Mouse (Mus musculus): Measurements from ENCODE around the gene Vti1a. TPM values are rescaled to one million over a fixed set of nuclear protein-coding genes. Genes with fewer than 3 reads are reported as not detected.

Vti1a gene
- polyA plus RNA-seq, 1 experiment from 2014 or later, result 29.4 TPM

DNA sequence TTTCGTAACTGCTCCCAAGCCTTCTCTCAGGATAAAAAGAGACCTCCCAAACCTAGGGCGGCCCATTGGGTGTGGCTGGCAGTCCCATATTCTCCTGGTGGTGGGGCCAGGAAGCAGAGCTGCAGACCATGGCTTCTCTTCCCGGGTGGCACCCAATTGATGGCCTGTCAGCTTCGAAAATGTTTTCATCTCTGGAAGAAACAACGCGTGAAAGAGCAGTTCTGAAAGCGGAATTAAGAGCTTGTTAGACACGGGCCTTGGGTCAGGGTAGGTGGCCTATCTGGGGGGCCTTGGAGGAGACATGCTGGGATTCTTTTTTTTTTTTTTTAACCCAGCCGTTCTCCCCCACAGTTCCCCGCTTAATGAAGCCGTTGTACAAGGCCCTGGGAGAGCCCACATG lies 326.3 kb downstream of the Vti1a start:
- no peak for ATAC-seq (ENCODE audit: low FRiP score, low read depth)
- Histone ChIP-seq H3K27me3 (replicated peaks) (peaks cover 17% of the 10 kb centered on the region; the same call in 1 of the 2 replicates), H3K4me2 (replicated peaks) (no peak overlapping the region), H3K27ac (no peak overlapping the region), H3K9ac (no peak overlapping the region), H3K4me3 (no peak overlapping the region), H3K36me3 (no peaks in the 10 kb centered on the region), H3K9me3 (no peaks in the 10 kb centered on the region), H3K4me1 (peaks cover 15% of the 10 kb centered on the region; the same call in 1 of the 2 replicates)
- 38% methylated on average over 11 of the region's 11 CpGs for WGBS

DNA sequence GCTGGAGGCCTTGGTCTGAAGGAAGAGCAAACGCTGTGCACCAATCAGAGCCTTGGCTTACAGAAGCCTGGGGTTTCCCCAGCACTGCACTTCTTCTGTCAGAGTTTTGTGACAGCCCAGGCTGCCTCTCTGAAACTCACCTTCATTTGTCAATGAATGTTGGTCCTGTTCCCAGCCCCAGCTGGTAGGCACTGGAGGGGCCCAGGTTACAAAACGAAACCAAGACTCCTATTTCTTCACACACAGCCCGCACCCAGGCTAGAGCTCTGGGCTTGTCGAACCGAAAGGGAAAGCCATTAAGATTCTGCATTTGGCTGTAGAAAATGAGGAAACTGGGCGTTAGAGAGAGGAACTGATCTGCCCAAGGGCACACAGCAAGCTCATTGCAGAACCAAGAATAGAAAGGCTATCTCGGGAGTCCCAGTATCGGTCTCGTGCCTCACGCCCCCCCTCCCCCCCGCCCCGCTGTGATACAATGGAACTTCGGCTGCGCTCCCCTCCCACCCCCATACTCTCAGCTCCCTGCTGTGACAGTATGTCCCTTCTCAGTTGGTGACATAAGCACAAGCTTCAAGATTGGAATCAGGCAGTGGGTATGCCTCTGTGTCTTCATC lies 327.3 kb downstream of the Vti1a start:
- H3K36me3 ChIP-seq, result no peaks in the 10 kb centered on the region
- no peak overlapping the region for H3K27ac ChIP-seq
- H3K27me3 ChIP-seq (replicated peaks), result peaks cover 15% of the 10 kb centered on the region; the same call in 1 of the 2 replicates
- H3K9me3 ChIP-seq, result no peaks in the 10 kb centered on the region
- no peak overlapping the region for H3K9ac ChIP-seq
- 18% methylated on average over 14 of the region's 14 CpGs for WGBS
- H3K4me2 ChIP-seq (replicated peaks), result peak overlapping the region; percentile 52
- ATAC-seq (ENCODE audit: low FRiP score, low read depth), result no peak
- peaks cover 15% of the 10 kb centered on the region; the same call in 1 of the 2 replicates for H3K4me1 ChIP-seq
- H3K4me3 ChIP-seq, result 0 out of 2 replicates have a peak overlapping the region, but pooled peaks have one; percentile 3

DNA sequence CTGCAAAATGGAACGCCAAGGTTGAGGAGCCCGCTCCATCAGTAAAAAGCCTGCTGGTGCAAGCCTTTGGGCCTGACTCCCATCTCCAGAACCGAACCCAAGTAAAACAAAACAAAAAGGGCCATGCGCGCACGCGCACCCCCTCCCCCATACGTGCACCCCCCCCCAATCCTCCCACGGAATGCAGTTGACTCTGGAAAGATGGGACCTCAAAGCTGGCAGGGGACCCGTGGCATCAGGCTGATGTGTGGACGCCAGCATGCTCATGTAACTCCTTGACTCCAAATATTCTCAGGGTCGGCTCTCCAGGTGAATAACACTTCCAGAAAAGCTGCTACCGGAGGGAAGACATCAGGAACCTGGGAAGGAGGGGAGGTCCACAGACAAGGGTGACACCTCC lies 327.8 kb downstream of the Vti1a start:
- no peak for ATAC-seq (ENCODE audit: low FRiP score, low read depth)
- 77% methylated on average over 13 of the region's 13 CpGs for WGBS
- H3K4me1 ChIP-seq, result peaks cover 15% of the 10 kb centered on the region; the same call in 1 of the 2 replicates
- H3K4me3 ChIP-seq, result no peak overlapping the region
- H3K4me2 ChIP-seq (replicated peaks), result peak overlapping the region; percentile 52
- no peaks in the 10 kb centered on the region for H3K36me3 ChIP-seq
- no peak overlapping the region for H3K9ac ChIP-seq
- peaks cover 12% of the 10 kb centered on the region; the same call in 1 of the 2 replicates for H3K27me3 ChIP-seq (replicated peaks)
- no peak overlapping the region for H3K27ac ChIP-seq
- H3K9me3 ChIP-seq, result no peaks in the 10 kb centered on the region

DNA sequence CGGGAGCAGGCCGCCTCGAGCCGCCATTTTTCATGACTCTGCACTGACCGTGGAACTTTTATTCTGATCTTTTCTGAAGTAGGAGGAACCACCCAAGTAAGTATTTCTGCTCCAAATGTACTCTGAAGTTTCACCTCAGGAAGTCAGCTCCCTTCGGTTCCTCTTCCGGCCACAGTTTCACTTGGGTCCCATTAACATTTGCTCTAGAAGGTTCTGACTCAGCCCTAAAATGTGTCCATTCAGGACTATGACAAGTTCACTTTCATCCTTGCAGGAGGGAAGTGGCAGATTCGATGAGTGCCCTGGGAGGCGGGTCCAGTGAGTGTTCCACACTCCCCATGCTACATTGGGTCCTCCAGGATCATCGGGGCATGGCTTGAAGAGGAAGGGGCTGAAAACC lies 333.3 kb downstream of the Vti1a start:
- H3K4me1 ChIP-seq, result no peaks in the 10 kb centered on the region
- H3K9me3 ChIP-seq, result no peaks in the 10 kb centered on the region
- no peak overlapping the region for H3K9ac ChIP-seq
- no peak overlapping the region for H3K4me2 ChIP-seq (replicated peaks)
- H3K4me3 ChIP-seq, result no peak overlapping the region
- no peaks in the 10 kb centered on the region for H3K36me3 ChIP-seq
- peaks cover 7% of the 10 kb centered on the region; the same call in 1 of the 2 replicates for H3K27me3 ChIP-seq (replicated peaks)
- no peak for ATAC-seq (ENCODE audit: low FRiP score, low read depth)
- 93% methylated on average over 10 of the region's 10 CpGs for WGBS
- no peak overlapping the region for H3K27ac ChIP-seq

DNA sequence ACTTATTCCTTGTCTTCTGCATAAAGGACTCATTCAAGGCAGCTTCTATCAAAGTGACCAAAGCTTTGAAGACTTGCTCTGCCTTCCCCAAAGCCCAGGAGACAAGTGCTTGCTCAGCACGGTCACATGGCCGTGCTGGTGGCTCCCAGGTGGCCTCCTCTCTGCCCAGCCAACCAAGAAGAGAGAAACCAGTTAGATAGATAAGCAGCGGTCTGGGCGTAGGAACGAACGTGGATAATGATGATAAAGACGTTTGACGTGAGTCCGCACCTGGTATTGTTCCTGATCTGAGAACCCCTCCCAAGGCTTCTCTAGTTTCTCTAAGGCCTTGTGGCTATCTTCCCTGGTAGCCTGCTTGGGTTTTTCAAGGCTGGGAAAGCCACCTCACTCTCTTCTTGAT lies 334.9 kb downstream of the Vti1a start:
- WGBS, result 89% methylated on average over 9 of the region's 9 CpGs
- Histone ChIP-seq H3K27me3 (replicated peaks) (0 out of 2 replicates have a peak, but pooled peaks cover 3% of the 10 kb centered on the region), H3K27ac (no peak overlapping the region), H3K4me2 (replicated peaks) (no peak overlapping the region), H3K4me1 (no peaks in the 10 kb centered on the region), H3K36me3 (no peaks in the 10 kb centered on the region), H3K9me3 (no peaks in the 10 kb centered on the region), H3K4me3 (no peak overlapping the region), H3K9ac (no peak overlapping the region)
- ATAC-seq (ENCODE audit: low FRiP score, low read depth), result no peak

GRCm38 (mm10) chr19:55652693-55653265 lies 336.7 kb downstream of the Vti1a start:
- H3K27ac ChIP-seq, result no peak overlapping the region
- H3K36me3 ChIP-seq, result no peaks in the 10 kb centered on the region
- no peak for ATAC-seq (ENCODE audit: low FRiP score, low read depth)
- no peak overlapping the region for H3K4me3 ChIP-seq
- 88% methylated on average over 7 of the region's 7 CpGs for WGBS
- H3K9me3 ChIP-seq, result no peaks in the 10 kb centered on the region
- no peak overlapping the region for H3K9ac ChIP-seq
- H3K4me1 ChIP-seq, result no peaks in the 10 kb centered on the region
- H3K4me2 ChIP-seq (replicated peaks), result no peak overlapping the region
- 0 out of 2 replicates have a peak, but pooled peaks cover 3% of the 10 kb centered on the region for H3K27me3 ChIP-seq (replicated peaks)

DNA sequence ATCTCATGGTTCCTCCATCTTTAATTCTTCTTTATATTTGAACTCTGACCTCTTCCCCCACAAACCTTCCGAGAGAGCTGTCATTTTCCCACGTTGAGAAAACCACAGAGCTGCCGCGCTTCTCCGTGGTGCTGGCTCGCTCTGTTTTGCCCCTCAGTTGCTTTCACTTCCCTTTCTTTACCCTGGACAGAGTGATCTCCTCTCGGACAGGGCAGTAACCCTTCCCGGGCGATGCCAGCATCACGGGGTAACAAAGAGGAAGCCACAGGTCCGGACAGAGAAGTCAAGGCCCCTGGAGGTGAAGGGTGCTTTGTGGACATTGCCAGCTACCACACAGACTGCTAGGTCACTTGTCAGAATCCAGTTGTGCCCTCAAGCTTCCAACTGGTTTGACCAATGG lies 344.1 kb downstream of the Vti1a start:
- Histone ChIP-seq H3K4me3 (no peak overlapping the region), H3K4me2 (replicated peaks) (no peak overlapping the region), H3K27ac (no peak overlapping the region), H3K27me3 (replicated peaks) (no peaks in the 10 kb centered on the region), H3K4me1 (peaks cover 7% of the 10 kb centered on the region), H3K36me3 (no peaks in the 10 kb centered on the region), H3K9ac (no peak overlapping the region), H3K9me3 (no peaks in the 10 kb centered on the region)
- 91% methylated on average over 11 of the region's 11 CpGs for whole genome bisulfite sequencing
- no peak for ATAC-seq (ENCODE audit: low FRiP score, low read depth)

- ATAC-seq (ENCODE audit: low FRiP score, low read depth), result no peak
- WGBS, result 32% methylated on average over 5 of the region's 5 CpGs
Measured at GRCm38 (mm10) chr19:55662521-55663223, 346.6 kb downstream of the Vti1a start.

DNA sequence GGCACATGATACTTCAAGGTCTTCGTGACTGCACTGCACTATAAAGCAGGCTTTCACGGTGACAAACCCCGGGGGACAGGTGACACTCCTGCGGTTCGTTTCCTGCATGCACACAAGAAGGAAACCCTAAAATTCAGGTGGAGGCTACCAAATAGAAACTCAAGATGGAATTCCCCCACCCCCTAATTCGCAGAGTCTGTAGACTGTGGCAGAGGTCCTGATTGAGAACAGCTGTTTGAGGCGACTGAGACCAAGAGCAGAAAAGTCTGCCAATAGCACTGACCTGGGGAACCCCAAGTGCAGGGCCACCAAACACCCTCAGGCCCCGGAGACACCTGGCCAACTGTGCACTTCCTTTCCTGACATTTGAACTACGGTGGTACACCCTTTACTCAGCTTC lies 351.7 kb downstream of the Vti1a start:
- Histone ChIP-seq H3K36me3 (no peaks in the 10 kb centered on the region), H3K9me3 (no peaks in the 10 kb centered on the region), H3K4me1 (0 out of 2 replicates have a peak, but pooled peaks cover 5% of the 10 kb centered on the region), H3K4me2 (replicated peaks) (no peak overlapping the region), H3K4me3 (no peak overlapping the region), H3K27ac (no peak overlapping the region), H3K27me3 (replicated peaks) (no peaks in the 10 kb centered on the region), H3K9ac (no peak overlapping the region)
- 80% methylated on average over 9 of the region's 9 CpGs for WGBS
- no peak for ATAC-seq (ENCODE audit: low FRiP score, low read depth)

More at GRCm38 (mm10) chr19:55662521-55663223, 346.6 kb downstream of the Vti1a start:
- Histone ChIP-seq H3K36me3 (no peaks in the 10 kb centered on the region), H3K4me3 (no peak overlapping the region), H3K27ac (no peak overlapping the region), H3K9me3 (no peaks in the 10 kb centered on the region), H3K4me2 (replicated peaks) (no peak overlapping the region), H3K27me3 (replicated peaks) (no peaks in the 10 kb centered on the region), H3K4me1 (peaks cover 7% of the 10 kb centered on the region), H3K9ac (no peak overlapping the region)

GRCm38 (mm10) chr19:55668896-55669295 lies 352.8 kb downstream of the Vti1a start:
- H3K4me1 ChIP-seq, result 0 out of 2 replicates have a peak, but pooled peaks cover 5% of the 10 kb centered on the region
- no peak overlapping the region for H3K4me2 ChIP-seq (replicated peaks)
- H3K27ac ChIP-seq, result no peak overlapping the region
- H3K9ac ChIP-seq, result no peak overlapping the region
- no peaks in the 10 kb centered on the region for H3K9me3 ChIP-seq
- ATAC-seq (ENCODE audit: low FRiP score, low read depth), result no peak
- no peak overlapping the region for H3K4me3 ChIP-seq
- no peaks in the 10 kb centered on the region for H3K36me3 ChIP-seq
- WGBS, result 25% methylated on average over 9 of the region's 9 CpGs
- H3K27me3 ChIP-seq (replicated peaks), result no peaks in the 10 kb centered on the region
